Mouse (Mus musculus): ENCODE measurements around the gene Agpat4.

Agpat4 gene

DNA sequence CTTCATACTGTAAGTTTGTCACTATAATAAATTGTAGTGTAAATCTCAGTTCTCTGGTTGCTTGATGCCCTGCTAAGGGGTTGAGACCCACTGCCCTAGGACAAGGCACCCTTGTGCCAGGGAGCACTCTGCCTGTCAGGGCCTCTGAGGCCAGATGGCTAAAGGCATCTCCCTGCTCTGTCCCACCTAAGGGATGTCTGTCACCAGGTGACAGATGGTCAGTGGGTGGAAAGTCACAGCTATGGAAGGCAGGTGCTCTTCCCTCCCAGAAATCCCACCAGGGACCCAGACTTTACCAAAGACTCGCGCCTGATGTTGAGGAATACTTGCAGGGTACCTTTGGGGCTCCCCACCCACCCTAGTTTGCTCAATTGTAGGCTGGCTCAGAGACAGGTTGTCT is 42.0 kb downstream of the Agpat4 start:
- no peak for DNase-seq (ENCODE audit: low spot score in 2 of 2)

DNA sequence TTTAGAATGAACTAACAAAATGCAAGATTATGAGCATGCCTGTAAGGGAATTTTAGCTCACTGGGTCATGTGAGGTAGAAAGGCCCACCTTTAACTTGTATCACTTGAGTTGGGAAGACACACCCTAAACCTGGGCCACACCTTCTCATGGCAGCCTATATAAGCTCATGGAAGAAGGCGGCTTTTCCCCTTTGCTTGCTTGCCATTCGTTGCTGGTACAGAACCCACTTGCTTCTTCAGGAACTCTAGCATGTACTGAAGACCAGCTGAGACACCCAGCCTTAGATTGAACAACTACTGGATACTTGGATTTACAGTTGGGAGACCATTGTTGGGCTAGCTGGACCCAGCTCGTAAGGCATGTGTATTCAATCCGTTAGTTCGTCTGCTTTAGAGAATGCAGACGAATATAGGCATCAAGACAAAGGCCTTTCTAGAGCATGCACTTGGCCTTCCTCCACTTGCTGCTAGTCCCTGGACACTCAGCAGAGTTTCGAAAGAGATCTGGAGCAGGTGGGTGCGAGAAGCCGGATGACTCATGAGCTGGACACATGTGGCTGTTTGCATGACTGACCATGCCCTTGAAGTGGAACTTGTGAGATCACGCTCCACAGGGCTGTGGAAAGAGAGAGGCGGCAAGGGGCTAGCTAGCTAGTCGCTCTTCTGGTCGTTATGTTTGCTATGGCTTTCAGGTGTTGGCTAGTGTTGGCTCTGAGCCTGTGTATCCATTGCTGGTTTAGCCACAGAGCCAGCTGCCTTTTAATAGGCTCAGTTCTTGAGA is 42.7 kb downstream of the Agpat4 start:
- DNase-seq (ENCODE audit: low spot score in 2 of 2), result no peak

DNA sequence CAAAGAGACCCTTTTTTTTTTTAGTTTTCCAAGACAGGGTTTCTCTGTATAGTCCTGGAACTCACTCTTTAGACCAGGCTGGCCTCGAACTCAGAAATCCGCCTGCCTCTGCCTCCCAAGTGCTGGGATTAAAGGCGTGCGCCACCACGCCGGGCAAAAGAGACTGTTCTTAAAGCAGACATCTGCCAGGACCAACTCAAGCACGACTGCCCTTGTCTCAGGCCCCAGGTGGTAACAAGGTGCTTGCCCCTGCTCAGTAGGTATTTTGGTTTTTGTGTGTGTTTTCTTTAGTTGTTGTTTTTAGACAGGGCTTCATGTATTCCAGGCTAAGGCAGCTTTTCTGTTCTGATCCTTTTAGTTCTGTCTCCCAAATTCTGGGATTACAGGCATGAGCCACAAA is 43.4 kb downstream of the Agpat4 start:
- no peak for DNase-seq (ENCODE audit: low spot score in 2 of 2)

DNA sequence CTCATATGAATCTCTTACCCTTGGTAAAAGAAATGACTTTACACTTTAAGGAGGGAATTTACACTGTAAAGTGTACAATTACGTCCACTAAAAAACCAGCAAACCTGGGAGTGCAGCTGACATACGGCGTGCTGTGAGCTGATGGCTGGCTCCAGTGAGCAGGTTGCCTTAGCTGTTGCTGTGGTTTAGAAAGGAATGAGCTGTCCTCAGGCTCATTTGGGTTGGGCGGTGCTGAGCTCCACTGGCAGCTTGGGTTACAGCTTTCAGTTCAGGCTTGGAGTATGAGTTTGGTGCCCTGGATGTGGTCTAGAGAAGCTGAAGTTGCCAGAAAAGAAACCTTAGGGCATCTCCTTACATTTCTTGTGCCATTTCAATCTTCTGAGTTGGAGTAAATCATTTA is 44.3 kb downstream of the Agpat4 start:
- DNase-seq (ENCODE audit: low spot score in 2 of 2), result no peak

DNA sequence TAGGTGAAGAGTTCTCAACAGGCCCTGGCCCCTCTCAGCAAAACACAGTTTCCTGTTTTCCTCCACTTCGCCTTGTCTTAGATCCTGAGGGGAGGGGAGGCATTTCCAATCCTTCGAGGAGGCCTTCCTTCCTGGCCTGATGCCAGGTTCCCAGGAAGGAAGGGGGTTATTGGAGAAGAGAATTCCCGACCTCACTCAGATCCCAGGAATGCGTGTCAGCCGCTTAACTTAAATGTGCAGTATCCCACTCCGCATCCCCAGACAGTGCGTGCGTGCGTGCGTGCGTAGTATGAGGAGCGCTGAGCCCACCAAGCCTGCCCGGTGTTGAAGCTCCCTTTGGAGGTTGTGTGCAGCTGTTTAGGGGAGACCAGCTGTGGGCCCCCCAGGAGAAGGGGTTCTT is 44.9 kb downstream of the Agpat4 start:
- no peak for DNase-seq (ENCODE audit: low spot score in 2 of 2)

DNA sequence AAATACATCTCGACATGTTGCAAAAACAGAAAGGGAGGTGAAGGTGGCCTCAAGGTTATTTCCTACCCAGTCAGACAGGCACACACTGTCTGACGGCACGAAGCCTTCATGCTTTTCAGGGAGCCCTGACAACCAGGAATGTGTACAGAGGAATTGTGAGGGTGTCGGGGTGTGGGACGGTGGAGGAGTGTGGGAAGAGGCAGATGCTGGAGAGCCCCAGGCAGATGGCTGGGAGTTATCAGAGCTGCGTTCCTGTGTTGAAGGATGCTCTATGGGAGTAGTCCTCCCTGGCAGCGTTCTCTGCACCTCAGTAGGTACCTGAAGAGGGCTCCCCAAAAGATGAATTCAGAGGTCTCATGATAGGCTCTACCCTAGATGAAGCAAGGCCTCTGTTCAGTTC is 45.4 kb downstream of the Agpat4 start:
- DNase-seq (ENCODE audit: low spot score in 2 of 2), result no peak

DNA sequence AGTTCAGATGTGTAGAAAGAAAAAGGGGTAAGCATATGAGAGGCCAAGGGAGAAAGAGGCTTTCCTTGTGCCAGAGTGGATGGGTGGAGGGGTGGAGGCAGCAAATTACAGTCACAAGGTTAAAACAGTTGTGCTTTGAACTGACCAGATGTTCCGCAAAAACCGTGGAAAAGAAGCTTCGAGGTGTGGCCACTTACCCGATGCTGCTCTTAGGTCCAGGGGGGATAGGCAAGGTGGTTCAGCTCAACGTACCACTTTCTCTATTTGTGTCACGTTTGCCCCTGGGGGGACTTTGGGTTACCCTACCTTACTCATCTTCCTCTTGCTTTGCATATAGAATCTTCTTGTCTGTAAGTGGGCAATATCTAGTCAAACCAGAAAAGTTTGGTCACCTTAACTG is 46.0 kb downstream of the Agpat4 start:
- no peak for DNase-seq (ENCODE audit: low spot score in 2 of 2)

DNA sequence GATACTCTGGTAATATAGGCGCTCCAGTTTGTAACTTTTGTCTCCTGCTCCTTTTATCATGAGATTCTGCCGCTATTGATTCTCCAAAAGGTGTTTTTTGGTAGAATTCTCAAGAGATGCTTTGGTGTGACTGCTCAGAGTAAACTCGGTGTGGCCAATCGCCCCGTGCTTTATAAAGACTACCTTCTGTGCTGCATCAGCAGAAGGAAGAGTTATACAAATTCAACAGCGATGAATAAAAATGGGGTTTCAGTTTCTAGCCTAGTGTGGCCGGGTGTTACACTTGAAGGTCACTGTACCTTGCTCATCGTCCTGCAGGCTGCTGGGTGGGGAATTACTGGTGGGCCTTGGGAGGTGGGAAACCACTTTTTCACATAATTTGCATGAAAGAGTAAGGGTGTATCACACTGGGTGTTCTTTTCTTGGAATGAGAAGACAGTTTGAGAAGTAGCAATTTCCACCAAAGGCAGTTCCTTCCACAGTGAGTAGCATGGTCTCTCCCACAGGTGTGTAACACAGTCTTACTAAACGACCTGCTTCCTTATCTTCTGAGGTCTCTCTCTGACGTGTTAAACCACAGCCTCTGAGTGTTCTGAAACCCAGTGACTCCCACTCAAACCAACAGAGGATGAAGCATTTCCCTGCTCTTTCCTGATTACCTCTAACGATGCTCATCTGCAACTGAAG is 46.6 kb downstream of the Agpat4 start:
- DNase-seq (ENCODE audit: low spot score in 2 of 2), result no peak

DNA sequence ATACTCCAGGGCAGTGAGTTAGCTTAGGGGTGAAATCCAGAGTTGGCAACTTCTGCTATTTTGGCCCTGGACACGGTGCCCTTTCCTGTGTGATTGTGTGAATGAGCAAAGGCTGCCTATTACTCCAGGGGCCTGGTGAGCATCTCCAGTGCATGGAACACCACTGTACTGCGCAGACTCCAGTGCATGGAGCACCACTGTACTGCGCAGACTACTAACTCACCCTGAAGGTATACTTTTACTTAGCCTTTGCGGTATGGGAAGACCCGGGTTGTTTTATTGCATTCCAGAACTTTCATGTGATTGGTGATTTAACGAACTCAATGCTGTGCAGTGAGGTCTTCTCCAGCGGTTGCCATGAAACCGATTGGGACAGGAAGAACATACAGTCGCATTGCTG is 47.2 kb downstream of the Agpat4 start:
- DNase-seq (ENCODE audit: low spot score in 2 of 2), result no peak

DNA sequence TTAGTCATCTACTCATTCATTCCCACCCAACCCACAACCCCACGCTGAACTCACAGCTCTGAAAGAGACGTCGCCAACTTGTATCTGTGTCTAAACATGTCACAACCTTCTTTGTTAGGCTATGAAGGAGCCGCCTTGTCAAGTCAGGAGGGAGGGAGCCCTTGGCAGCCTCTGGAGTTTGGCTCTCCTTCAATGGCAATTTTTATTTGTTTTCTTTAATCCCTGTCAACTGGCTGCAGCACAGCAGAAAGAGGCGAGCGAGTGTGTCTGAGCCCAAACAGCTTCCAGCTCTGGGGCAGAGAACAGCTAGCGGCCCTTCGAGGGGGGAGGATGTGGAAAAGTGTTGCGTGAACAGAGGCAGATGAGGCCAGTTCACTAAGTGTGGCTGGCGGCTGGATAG is 50.0 kb downstream of the Agpat4 start:
- DNase-seq (ENCODE audit: low spot score in 2 of 2), result peak in 1 of 2 experiments; percentile 46

DNA sequence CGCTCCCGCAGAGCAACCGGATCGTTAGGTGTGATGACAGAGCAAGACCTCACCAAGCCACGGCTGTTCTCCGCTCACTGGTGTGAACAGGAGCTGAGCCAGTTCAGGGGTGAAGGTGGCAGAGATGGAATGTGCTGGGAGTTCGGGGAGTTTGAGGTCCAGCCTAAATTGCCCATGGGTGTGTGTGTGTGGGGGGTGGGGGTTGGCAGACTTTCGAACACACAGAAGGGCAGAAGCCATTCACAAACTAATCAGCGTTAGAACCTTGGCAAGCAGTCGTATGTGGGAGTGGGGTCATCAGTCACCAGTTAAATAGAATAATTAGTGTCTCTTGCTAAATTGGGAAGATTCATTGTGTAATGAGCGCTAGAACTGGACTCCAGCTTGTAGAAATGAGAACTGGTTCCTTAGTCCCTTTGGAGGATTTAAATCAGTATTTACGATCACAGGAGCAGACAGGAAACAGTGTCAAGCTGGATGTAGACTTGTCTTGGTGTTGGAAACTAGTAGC is 50.9 kb downstream of the Agpat4 start:
- no peak for DNase-seq (ENCODE audit: low spot score in 2 of 2)

DNA sequence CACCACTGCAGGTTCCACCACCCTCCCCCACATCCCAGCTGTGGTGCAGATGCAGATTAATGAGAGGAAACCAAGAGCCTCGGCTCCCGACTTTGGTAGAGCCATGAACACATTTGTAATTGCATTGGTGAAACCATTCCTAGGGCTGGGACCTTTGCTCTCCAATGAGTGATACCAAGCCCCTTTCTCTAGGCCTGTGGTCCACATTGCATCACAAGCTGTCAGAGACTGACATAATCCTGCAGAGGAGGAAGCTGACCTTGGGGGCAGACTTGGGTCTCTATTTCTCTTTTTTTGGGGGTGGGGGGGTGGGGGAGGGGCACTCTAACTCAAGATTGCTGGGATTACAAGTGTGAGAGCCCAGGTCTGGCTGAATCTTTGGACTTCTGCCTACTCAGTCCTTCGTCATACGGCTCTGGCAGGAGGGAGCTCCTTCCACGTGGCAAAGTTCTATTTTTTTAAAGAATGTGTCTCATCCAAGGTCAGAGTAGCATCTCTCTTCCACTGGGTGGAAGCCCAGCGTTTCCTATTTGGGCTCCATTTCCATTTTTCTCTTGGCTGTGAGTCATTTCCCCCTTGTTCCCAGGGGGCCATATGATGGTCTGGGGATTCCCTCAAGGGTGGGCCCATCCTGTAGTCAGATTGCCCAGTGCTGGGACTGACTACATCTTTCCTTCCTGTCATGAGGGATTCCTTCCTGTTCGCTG is 52.4 kb downstream of the Agpat4 start:
- DNase-seq (ENCODE audit: low spot score in 2 of 2), result no peak

DNA sequence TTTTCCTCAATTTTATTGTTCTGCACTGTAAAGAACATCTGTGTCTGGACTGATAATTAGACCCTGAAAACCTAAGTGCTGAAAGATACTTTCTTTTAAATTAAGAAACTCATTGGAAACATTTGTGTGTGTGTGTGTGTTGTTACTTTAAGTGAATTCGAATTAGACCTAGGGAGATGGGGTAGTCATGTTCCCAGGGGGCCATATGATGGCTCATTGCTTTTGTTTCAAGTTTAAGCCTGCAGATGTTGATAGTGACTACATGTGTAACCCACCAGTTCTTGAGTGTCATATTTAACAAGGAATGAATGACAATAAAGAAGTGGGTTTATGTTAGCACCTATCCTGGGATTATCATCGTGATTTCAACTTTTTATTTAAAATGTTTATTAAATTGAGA is 53.2 kb downstream of the Agpat4 start:
- no peak for DNase-seq (ENCODE audit: low spot score in 2 of 2)

DNA sequence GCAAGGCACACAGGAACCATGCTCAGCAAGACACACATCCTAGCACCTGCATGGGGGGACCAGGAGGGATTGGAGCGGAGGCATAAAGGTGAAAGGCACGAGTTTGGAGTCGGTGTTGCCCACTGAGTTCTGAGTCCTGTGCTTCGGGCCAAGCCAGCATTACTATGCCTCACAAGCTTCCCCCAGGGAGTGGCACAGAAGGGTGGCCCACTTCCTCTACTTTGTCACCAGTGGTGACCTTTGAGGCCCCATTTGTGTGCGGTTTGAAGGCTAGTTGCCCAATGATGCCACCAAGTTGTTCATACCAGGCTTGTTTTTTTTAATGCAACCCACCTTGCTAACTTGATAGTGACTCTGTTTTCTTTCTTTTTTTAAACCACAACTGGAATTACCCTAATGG is 55.7 kb downstream of the Agpat4 start:
- DNase-seq (ENCODE audit: low spot score in 2 of 2), result no peak

DNA sequence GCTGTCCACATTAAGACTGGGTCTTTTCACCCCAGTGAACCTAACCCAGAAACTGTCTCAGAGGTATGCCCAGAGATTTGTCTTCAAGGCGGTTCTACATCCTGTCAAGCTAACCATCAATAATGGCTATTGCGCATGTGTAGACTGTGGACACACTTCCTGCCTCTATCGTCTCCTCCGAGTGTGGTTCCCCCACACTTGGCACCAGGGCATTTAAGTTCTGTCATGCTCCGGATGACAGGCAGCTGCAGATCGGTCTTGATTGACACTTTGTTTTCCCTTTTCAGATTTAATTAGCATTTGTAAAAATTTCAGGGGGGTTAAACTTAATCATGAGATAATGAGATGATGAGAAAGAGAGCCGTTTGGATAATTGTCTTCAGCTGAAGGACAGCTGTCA is 56.4 kb downstream of the Agpat4 start:
- no peak for DNase-seq (ENCODE audit: low spot score in 2 of 2)

DNA sequence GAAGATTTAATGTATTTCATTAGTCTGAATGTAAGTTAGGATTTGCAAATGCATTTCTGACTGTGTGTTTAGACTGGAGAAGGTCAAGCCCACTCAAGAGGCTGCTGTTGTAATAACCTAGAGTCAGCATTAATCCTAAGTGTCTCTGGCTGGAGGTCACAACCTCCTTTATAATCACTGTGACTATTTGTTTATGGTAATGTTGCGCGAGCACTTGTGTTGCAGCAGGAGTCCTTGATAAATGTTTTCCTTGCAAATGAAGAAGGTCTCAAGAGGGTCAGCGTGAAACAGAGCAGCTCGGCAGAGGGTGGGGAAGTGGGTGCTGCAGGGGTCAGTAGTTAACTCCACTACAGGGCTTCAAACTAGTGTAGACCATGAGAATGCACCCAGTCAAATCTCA is 57.1 kb downstream of the Agpat4 start:
- DNase-seq (ENCODE audit: low spot score in 2 of 2), result no peak

DNA sequence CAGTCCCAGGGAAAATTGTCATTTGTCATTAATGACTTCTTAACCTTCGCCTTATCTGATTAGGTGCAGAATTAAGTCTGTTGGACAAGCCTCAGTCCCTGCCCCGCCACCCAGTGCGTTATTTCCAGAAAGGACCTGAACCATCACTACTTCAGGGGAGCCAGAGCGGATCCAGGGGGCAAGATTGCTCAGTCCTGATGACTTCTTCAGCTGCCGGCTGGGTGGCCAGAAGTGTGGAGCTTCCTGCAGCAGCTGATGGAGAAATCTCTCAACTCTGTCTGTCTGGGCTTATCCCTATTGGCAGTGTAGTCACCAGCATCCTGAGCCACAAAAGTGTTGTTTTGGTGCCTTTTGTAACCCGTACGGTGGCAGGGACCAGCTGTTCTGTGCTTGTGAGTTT is 60.8 kb downstream of the Agpat4 start:
- DNase-seq (ENCODE audit: low spot score in 2 of 2), result no peak

DNA sequence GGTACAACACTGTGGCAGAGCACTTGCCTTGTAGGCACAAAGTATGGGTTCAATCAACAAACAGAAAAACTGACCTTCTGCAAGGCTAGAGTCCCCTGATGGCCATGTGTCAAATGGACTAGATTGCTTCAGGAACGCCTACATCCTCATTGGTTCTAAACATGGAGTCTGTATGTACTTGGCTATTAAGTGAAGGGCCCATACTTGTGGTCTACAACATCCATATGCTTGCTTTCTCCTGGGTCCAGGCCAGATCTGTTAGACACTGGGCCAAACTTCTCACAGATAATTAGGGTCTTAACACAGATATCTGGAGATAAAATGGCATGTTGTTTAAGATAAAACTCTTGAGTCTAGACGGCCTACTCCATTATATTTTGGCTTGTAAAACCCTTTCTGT is 61.3 kb downstream of the Agpat4 start:
- no peak for DNase-seq (ENCODE audit: low spot score in 2 of 2)

DNA sequence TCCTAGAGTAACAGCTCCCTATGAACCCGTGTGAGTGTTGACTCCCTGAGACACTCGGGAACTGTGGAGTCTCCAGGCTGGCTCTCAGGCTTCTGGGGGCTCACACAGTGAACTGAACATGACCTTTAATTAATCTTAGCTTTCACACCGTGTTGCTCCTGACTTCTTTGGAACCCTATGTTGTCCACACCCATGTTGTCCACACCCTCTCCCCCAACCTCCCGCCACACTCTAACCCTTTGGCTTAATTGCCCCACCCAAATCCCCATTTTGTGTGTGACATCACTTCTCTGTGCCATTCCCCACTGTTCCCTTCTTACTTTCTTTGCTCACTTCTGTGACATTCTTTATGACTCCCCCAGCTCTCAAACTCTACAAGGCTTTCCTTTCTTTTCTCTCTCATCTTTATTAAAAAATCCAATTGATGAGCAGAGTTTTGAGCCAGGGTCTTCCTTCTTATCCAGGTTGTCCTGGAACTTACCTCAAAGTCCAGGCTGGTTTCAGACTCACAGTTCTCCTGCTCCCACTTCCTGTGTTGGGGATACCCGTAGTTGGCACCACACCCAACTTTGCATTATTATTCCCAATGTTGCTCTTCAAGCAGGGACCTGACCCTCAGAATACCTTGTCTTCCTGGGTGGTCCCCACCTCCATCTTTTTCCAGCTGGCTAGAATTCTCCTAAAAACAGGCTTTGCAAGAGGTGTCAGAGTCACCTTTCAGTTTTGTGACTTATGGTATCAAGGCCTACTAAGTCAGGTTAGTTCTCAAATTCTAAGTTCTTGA is 64.4 kb downstream of the Agpat4 start:
- no peak for DNase-seq (ENCODE audit: low spot score in 2 of 2)

DNA sequence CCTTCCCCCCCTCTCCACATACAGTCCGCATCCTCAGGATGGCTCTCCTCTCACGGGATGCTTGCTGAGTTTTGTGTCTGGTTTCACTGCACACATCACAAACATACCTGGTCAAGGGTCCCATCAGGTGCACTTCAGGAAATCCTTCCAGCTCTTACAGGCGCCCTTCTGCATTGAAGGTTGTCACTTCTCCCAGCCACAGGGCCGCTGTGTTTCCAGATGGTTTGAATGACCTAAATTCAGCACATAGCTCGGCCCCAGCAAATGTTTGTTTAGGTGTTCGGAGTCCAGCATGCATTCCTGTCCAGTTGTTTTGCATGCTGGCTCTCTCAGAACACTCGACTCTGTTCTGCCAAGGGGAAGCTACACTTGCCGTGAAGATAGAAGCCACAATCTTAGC is 65.8 kb downstream of the Agpat4 start:
- DNase-seq (ENCODE audit: low spot score in 2 of 2), result no peak

DNA sequence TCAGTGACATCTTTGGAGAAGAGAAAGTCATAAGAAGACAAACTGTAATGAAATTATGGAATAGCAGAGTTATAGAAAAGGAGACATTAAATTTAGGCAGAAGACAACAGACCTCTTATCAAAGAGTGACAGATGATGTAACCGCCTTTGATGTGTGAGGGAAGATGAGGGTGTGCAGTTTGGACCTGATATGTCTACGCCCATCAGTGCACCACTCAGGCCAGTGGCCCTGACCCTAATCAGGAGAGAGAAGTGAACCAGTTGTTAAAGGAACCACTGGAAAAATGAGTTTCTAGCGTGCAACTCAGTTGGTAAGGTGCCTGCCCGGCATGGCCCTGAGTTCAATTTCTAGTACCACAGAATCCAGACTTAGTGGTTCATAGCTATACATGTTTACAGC is 67.4 kb downstream of the Agpat4 start:
- no peak for DNase-seq (ENCODE audit: low spot score in 2 of 2)

DNA sequence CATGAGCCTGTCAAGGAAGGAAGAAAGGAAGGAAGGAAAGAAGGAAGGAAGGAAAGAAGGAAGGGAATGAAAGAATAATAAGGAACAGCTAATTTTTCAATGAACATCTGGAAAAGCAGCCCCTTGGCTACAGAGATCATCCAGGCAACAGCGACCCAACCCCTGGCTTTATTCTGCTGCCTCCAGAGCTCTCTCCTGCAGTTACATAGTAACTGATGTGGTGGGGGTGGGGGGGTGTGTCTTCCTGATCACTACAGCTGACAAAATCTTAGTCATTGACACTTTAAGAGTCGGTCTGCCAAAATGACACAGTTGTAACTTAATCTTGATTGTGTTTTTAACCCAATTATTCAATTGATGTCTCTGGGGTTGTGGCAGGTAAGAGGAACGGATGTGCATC is 67.8 kb downstream of the Agpat4 start:
- no peak for DNase-seq (ENCODE audit: low spot score in 2 of 2)
